23 mouse cellular contexts compared by ENCODE assay signal in the genomic region with DNA sequence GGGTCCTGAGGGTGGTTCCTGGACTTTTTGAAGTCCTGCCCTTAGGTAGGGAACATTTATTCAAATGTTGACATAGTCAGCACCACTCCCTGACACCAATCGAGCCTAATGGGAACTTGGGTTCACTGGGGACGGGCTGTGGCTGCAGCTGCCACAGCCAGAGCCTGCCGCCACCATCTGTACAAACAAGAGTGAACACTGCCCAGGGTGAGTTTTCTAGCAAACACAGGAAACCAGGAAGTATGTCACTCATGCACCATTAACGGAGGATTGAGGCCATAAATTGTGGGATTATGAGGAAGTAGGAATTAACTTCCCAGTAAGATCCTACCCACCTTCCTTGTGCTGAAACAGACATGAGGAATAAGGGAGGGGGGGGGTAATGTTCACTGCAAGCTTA. TPM values are rescaled to one million over a fixed set of nuclear protein-coding genes. Genes with fewer than 3 reads are reported as not detected.
DNase-seq lines count a peak whose midpoint lies in the region; ATAC-seq lines count a peak whose summit lies in the region.
"Had no signal": no experiment of that assay in that cellular context is flagged by ENCODE, and none has a peak within 500 bp of the region (broad histone marks: within the 10 kb centered on the region; RNA-seq: fewer than 3 reads in every experiment).

No protein-coding gene starts in this region.

- no peaks in the 10 kb centered on the region for H3K36me3 ChIP-seq in intestine, embryonic 15.5 days
- H3K36me3 ChIP-seq in forebrain, embryonic 14.5 days (ENCODE audit: control insufficient read depth, insufficient read depth, low read length): no peaks in the 10 kb centered on the region
- H3K36me3 ChIP-seq: forebrain, embryonic 10.5 days; forebrain, embryonic 15.5 days; heart, embryonic 12.5 days; heart, embryonic 15.5 days; hindbrain, embryonic 15.5 days had no signal

- WGBS in intestine, embryonic 15.5 days: 46% methylated on average over 4 of the region's 4 CpGs
- 23% methylated on average over 4 of the region's 4 CpGs for WGBS in large intestine, adult 2 months
- 79% methylated on average over 4 of the region's 4 CpGs for WGBS in forebrain, embryonic 14.5 days

- no peak overlapping the region for H3K4me2 ChIP-seq in intestine, embryonic 15.5 days (replicated peaks)
- H3K4me2 ChIP-seq in forebrain, embryonic 14.5 days (ENCODE audit: low read length): no peak overlapping the region
- H3K4me2 ChIP-seq: forebrain, embryonic 15.5 days; heart, embryonic 12.5 days; heart, embryonic 15.5 days; hindbrain, embryonic 15.5 days had no signal

- peak; percentile 76 for ATAC-seq in intestine, embryonic 15.5 days
- no peak for ATAC-seq in forebrain, embryonic 14.5 days
- ATAC-seq: activated CD4-positive, CD25-positive, alpha-beta regulatory T cell, adult 4 months; forebrain, embryonic 15.5 days had no signal

- peak; percentile 4 for DNase-seq in embryo, embryonic 10.5 days (ENCODE audit: low spot score)
- DNase-seq in embryo, embryonic 9.5 days (ENCODE audit: extremely low spot score): no peak
- peak; percentile 63 for DNase-seq in large intestine, adult 2 months (ENCODE audit: low read depth, low spot score)
- no peak for DNase-seq in heart, postnatal 25 days (ENCODE audit: low spot score)
- DNase-seq in forebrain, embryonic 14.5 days (ENCODE audit: low spot score): no peak
- no peak for DNase-seq in heart, postnatal 4 days
- DNase-seq: adrenal gland, adult 8-10 months; adrenal gland, postnatal 25 days; cerebellum, adult 11-12 months; cerebellum, adult 8-10 months; cerebellum, postnatal 36 days; gastrocnemius, postnatal 25 days; heart, adult 18-20 months; heart, postnatal 10 days; kidney, adult 11 months had no signal

- intact Hi-C loops in heart, postnatal 25 days (cut with DNase I): no loop called here

- no peak overlapping the region for H3K27ac ChIP-seq in intestine, embryonic 15.5 days
- H3K27ac ChIP-seq in forebrain, embryonic 14.5 days (ENCODE audit: low read depth, low read length): no peak overlapping the region
- H3K27ac ChIP-seq: forebrain, embryonic 10.5 days; forebrain, embryonic 15.5 days; heart, embryonic 15.5 days; hindbrain, embryonic 15.5 days had no signal

- H3K9me3 ChIP-seq in intestine, embryonic 15.5 days: no peaks in the 10 kb centered on the region
- no peaks in the 10 kb centered on the region for H3K9me3 ChIP-seq in forebrain, embryonic 14.5 days (replicated peaks; ENCODE audit: control insufficient read depth, low read length)
- H3K9me3 ChIP-seq: forebrain, embryonic 10.5 days; forebrain, embryonic 15.5 days; heart, embryonic 12.5 days; heart, embryonic 15.5 days; hindbrain, embryonic 15.5 days had no signal

- H3K4me1 ChIP-seq in intestine, embryonic 15.5 days (replicated peaks): no peaks in the 10 kb centered on the region
- H3K4me1 ChIP-seq in forebrain, embryonic 14.5 days (ENCODE audit: control insufficient read depth, insufficient read depth, low read length): no peaks in the 10 kb centered on the region
- H3K4me1 ChIP-seq: forebrain, embryonic 10.5 days; forebrain, embryonic 15.5 days; heart, embryonic 12.5 days; heart, embryonic 15.5 days; hindbrain, embryonic 15.5 days had no signal

- H3K27me3 ChIP-seq in intestine, embryonic 15.5 days (replicated peaks): no peaks in the 10 kb centered on the region
- no peaks in the 10 kb centered on the region for H3K27me3 ChIP-seq in forebrain, embryonic 14.5 days (replicated peaks; ENCODE audit: control insufficient read depth, insufficient read depth, low read length)
- H3K27me3 ChIP-seq: forebrain, embryonic 15.5 days; heart, embryonic 12.5 days; heart, embryonic 15.5 days; hindbrain, embryonic 15.5 days had no signal

- no peak overlapping the region for H3K9ac ChIP-seq in intestine, embryonic 15.5 days
- no peak overlapping the region for H3K9ac ChIP-seq in forebrain, embryonic 14.5 days (ENCODE audit: low read length)
- H3K9ac ChIP-seq: forebrain, embryonic 15.5 days; heart, embryonic 12.5 days; heart, embryonic 15.5 days; hindbrain, embryonic 15.5 days had no signal

- H3K4me3 ChIP-seq in intestine, embryonic 15.5 days (replicated peaks): no peak overlapping the region
- no peak overlapping the region for H3K4me3 ChIP-seq in forebrain, embryonic 14.5 days (ENCODE audit: low read depth, low read length)
- H3K4me3 ChIP-seq: forebrain, embryonic 10.5 days; forebrain, embryonic 15.5 days; heart, embryonic 12.5 days; heart, embryonic 15.5 days; hindbrain, embryonic 15.5 days had no signal

RNA-seq across cellular contexts. Expression of a gene that starts 49.7 kb away (rescaled TPM):
- 0.82 and 1.0 TPM in 2 replicates for polyA plus RNA-seq in intestine, embryonic 15.5 days (2015; fragmentation: Nextera tagmentation; extraction: Ambion mirVana)
- polyA plus RNA-seq in large intestine, adult 2 months (2012; rRNA removed): 0.79 and 0.95 TPM in 2 replicates
- total RNA-seq in heart, postnatal 25 days (2021): not detected
- 0.07 and 0.10 TPM in 2 replicates for polyA plus RNA-seq in forebrain, embryonic 14.5 days (2014; fragmentation: Nextera tagmentation; extraction: Ambion mirVana)
- total RNA-seq in heart, postnatal 4 days (2021): under 1 TPM in 1 of 2 experiments, not detected in 1; 0.29 TPM
- total RNA-seq: adrenal gland, postnatal 25 days; gastrocnemius, postnatal 25 days; heart, adult 18-20 months; heart, postnatal 10 days had no signal
- polyA plus RNA-seq: activated CD4-positive, CD25-positive, alpha-beta regulatory T cell, adult 4 months; gonadal fat pad, adult 2 months had no signal

Comparison
In these comparisons a context has a peak if more than half of its experiments do, and no peak if none do; other contexts are left out.
1. DNase-seq: peak in embryo, embryonic 10.5 days (single experiment) and large intestine, adult 2 months (single experiment); none in embryo, embryonic 9.5 days (single experiment), heart, postnatal 25 days (single experiment), forebrain, embryonic 14.5 days (single experiment) and heart, postnatal 4 days (single experiment).